Mouse (Mus musculus): Measurements from ENCODE around the gene Wdr46.

Gene Wdr46

GRCm38 (mm10) chr17:33911052-33911812 is 29.2 kb upstream of the Wdr46 start:
- DNase-seq (ENCODE audit: low spot score in 2 of 2) = peak in 1 of 2 experiments; percentile 16

- DNase-seq (ENCODE audit: low spot score in 2 of 2) = no peak
These were observed 28.5 kb upstream of the Wdr46 start for GRCm38 (mm10) chr17:33911813-33912414.

GRCm38 (mm10) chr17:33913264-33913663 is 27.2 kb upstream of the Wdr46 start:
- no peak for DNase-seq (ENCODE audit: low spot score in 2 of 2)

- DNase-seq (ENCODE audit: low spot score in 2 of 2) = peak in 1 of 2 experiments; percentile 16
These were observed 26.6 kb upstream of the Wdr46 start for GRCm38 (mm10) chr17:33913905-33914304.

- DNase-seq (ENCODE audit: low spot score in 2 of 2) = no peak
These were observed 25.5 kb upstream of the Wdr46 start for GRCm38 (mm10) chr17:33914969-33915391.

- DNase-seq (ENCODE audit: low spot score in 2 of 2) = peak; percentile 94 to 96
These were observed 24.7 kb upstream of the Wdr46 start, which contains the start of the genes Tapbp and Zbtb22 for GRCm38 (mm10) chr17:33915671-33916250. Gene Tapbp (plus strand): TSS chr17:33915899. Gene Zbtb22 (plus strand): TSS chr17:33915904.

- DNase-seq (ENCODE audit: low spot score in 2 of 2) = peak in 1 of 2 experiments; percentile 63
These were observed 24.2 kb upstream of the Wdr46 start for GRCm38 (mm10) chr17:33916294-33916693.

GRCm38 (mm10) chr17:33916847-33917655 is 23.4 kb upstream of the Wdr46 start:
- peak in 1 of 2 experiments; percentile 23 for DNase-seq (ENCODE audit: low spot score in 2 of 2)

GRCm38 (mm10) chr17:33917656-33918292 is 22.7 kb upstream of the Wdr46 start:
- DNase-seq (ENCODE audit: low spot score in 2 of 2) = peak; percentile 20 to 58

GRCm38 (mm10) chr17:33918293-33919203 is 21.9 kb upstream of the Wdr46 start:
- peak in 1 of 2 experiments; percentile 63 for DNase-seq (ENCODE audit: low spot score in 2 of 2)

GRCm38 (mm10) chr17:33919351-33920281 is 20.8 kb upstream of the Wdr46 start:
- peak; percentile 80 to 81 for DNase-seq (ENCODE audit: low spot score in 2 of 2)

- DNase-seq (ENCODE audit: low spot score in 2 of 2) = peak; percentile 71 to 82
These were observed 20.0 kb upstream of the Wdr46 start for GRCm38 (mm10) chr17:33920282-33921097.

- DNase-seq (ENCODE audit: low spot score in 2 of 2) = no peak
These were observed 19.1 kb upstream of the Wdr46 start for GRCm38 (mm10) chr17:33921361-33921760.

- DNase-seq (ENCODE audit: low spot score in 2 of 2) = peak in 1 of 2 experiments; percentile 62
These were observed 15.7 kb upstream of the Wdr46 start for GRCm38 (mm10) chr17:33924577-33925283.

- DNase-seq (ENCODE audit: low spot score in 2 of 2) = peak in 1 of 2 experiments; percentile 58
These were observed 14.9 kb upstream of the Wdr46 start for GRCm38 (mm10) chr17:33925406-33926116.

GRCm38 (mm10) chr17:33926207-33926932 is 14.1 kb upstream of the Wdr46 start:
- peak in 1 of 2 experiments; percentile 59 for DNase-seq (ENCODE audit: low spot score in 2 of 2)

Measured in urinary bladder, postnatal 4 days (tissue).